Mouse (Mus musculus) naive thymus-derived CD4-positive, alpha-beta T cell, adult 2 months (primary cell): ENCODE measurements around the gene Dtnb.
"Not testable (repeated sequence)": the region's sequence is repeated elsewhere in the genome, so short reads cannot be mapped to it uniquely, and the experiment has no call there.

Experiments used
- DNase-seq: peaks from one replicate; pipeline ENCODE4 v3.0.0-alpha.2; 2011; ENCODE audit warnings: low read depth

Dtnb gene

GRCm38 (mm10) chr12:3660985-3661635 lies 88.9 kb downstream of the Dtnb start:
- DNase-seq, result peak; percentile 60

- DNase-seq, result no peak
Observed at GRCm38 (mm10) chr12:3662660-3663059, 90.5 kb downstream of the Dtnb start.

GRCm38 (mm10) chr12:3663386-3663785 lies 91.2 kb downstream of the Dtnb start:
- DNase-seq, result no peak

GRCm38 (mm10) chr12:3669971-3670381 lies 97.8 kb downstream of the Dtnb start:
- no peak for DNase-seq

- no peak for DNase-seq
Observed at GRCm38 (mm10) chr12:3671117-3671516, 98.9 kb downstream of the Dtnb start.

- no peak for DNase-seq
Observed at GRCm38 (mm10) chr12:3672786-3673185, 100.6 kb downstream of the Dtnb start.

GRCm38 (mm10) chr12:3673886-3674285 lies 101.7 kb downstream of the Dtnb start:
- DNase-seq, result no peak

- no peak for DNase-seq
Observed at GRCm38 (mm10) chr12:3674913-3675312, 102.7 kb downstream of the Dtnb start.

- DNase-seq, result no peak
Observed at GRCm38 (mm10) chr12:3680721-3681120, 108.5 kb downstream of the Dtnb start.

- DNase-seq, result no peak
Observed at GRCm38 (mm10) chr12:3683041-3683440, 110.9 kb downstream of the Dtnb start.

- no peak for DNase-seq
Observed at GRCm38 (mm10) chr12:3686419-3686940, 114.3 kb downstream of the Dtnb start.

GRCm38 (mm10) chr12:3690926-3691529 lies 118.8 kb downstream of the Dtnb start:
- not testable (repeated sequence) for DNase-seq

GRCm38 (mm10) chr12:3692795-3693392 lies 120.7 kb downstream of the Dtnb start:
- no peak for DNase-seq

- peak; percentile 72 for DNase-seq
Observed at GRCm38 (mm10) chr12:3695741-3696501, 123.7 kb downstream of the Dtnb start.

GRCm38 (mm10) chr12:3700503-3700902 lies 128.3 kb downstream of the Dtnb start:
- DNase-seq, result no peak

GRCm38 (mm10) chr12:3702903-3703302 lies 130.7 kb downstream of the Dtnb start:
- no peak for DNase-seq

GRCm38 (mm10) chr12:3719151-3719721 lies 147.1 kb downstream of the Dtnb start:
- no peak for DNase-seq

- no peak for DNase-seq
Observed at GRCm38 (mm10) chr12:3720527-3720926, 148.3 kb downstream of the Dtnb start.

GRCm38 (mm10) chr12:3723762-3724161 lies 151.6 kb downstream of the Dtnb start:
- DNase-seq, result no peak

- no peak for DNase-seq
Observed at GRCm38 (mm10) chr12:3724822-3725370, 152.7 kb downstream of the Dtnb start.

GRCm38 (mm10) chr12:3729521-3730075 lies 157.4 kb downstream of the Dtnb start:
- DNase-seq, result no peak
